8 mouse cellular contexts compared by ENCODE assay signal in the genomic region with DNA sequence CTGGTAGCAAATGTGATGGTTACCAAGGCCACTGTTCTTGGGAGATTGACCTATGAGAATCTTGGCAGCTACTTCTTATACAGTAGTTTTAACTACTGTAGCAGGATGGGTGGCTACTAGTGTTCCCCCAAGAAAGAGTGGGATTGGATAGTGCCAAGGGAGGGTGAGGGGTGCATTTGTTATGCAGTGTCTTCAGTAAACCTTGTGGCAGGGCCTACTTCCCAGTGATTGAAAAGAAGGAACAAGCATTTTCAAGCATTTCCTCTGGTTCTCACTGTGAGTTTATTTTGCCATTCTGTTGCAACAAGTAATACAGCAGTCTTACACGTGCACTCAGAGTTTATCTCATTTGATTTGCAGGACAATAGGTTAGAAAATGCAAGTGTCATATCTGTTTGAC. TPM values are rescaled to one million over a fixed set of nuclear protein-coding genes. Genes with fewer than 3 reads are reported as not detected.
DNase-seq lines count a peak whose midpoint lies in the region; ATAC-seq lines count a peak whose summit lies in the region.

No protein-coding gene starts in this region.

- peak overlapping the region; percentile 90 for H3K9ac ChIP-seq in liver, embryonic 11.5 days (ENCODE audit: low read depth, low read length)
- peak overlapping the region; percentile 87 for H3K9ac ChIP-seq in embryonic facial prominence, embryonic 12.5 days
- peak overlapping the region; percentile 14; the same call in 1 of the 2 replicates for H3K9ac ChIP-seq in intestine, embryonic 15.5 days
- peak overlapping the region; percentile 93 for H3K9ac ChIP-seq in neural tube, embryonic 13.5 days

- peak overlapping the region; percentile 79 for H3K4me3 ChIP-seq in liver, embryonic 11.5 days (ENCODE audit: low read depth, low read length)
- peak overlapping the region; percentile 93 for H3K4me3 ChIP-seq in embryonic facial prominence, embryonic 12.5 days
- peak overlapping the region; percentile 96 for H3K4me3 ChIP-seq in intestine, embryonic 15.5 days (replicated peaks)
- H3K4me3 ChIP-seq in neural tube, embryonic 13.5 days = peak overlapping the region; percentile 92

- no peak for DNase-seq in liver, embryonic 11.5 days (ENCODE audit: low spot score)
- no peak for DNase-seq in liver
- DNase-seq in adrenal gland, postnatal 36 days = no peak
- DNase-seq in left cerebral cortex, postnatal 25 days (ENCODE audit: low spot score in 2 of 2) = no peak
- no peak for DNase-seq in retina, postnatal 1 day

- intact Hi-C loops in left cerebral cortex, postnatal 25 days (cut with DNase I) = no loop called here

- no peaks in the 10 kb centered on the region for H3K27me3 ChIP-seq in liver, embryonic 11.5 days (replicated peaks; ENCODE audit: control insufficient read depth, insufficient read depth, low read length)
- no peaks in the 10 kb centered on the region for H3K27me3 ChIP-seq in embryonic facial prominence, embryonic 12.5 days
- no peaks in the 10 kb centered on the region for H3K27me3 ChIP-seq in intestine, embryonic 15.5 days (replicated peaks)
- no peaks in the 10 kb centered on the region for H3K27me3 ChIP-seq in neural tube, embryonic 13.5 days

- H3K9me3 ChIP-seq in liver, embryonic 11.5 days (ENCODE audit: control insufficient read depth, low read length) = no peaks in the 10 kb centered on the region
- no peaks in the 10 kb centered on the region for H3K9me3 ChIP-seq in embryonic facial prominence, embryonic 12.5 days
- no peaks in the 10 kb centered on the region for H3K9me3 ChIP-seq in intestine, embryonic 15.5 days
- H3K9me3 ChIP-seq in neural tube, embryonic 13.5 days = no peaks in the 10 kb centered on the region

- H3K27ac ChIP-seq in liver, embryonic 11.5 days (ENCODE audit: low read depth, low read length) = no peak overlapping the region
- H3K27ac ChIP-seq in embryonic facial prominence, embryonic 12.5 days = peak overlapping the region; percentile 95
- H3K27ac ChIP-seq in intestine, embryonic 15.5 days = peak overlapping the region; percentile 98
- peak overlapping the region; percentile 97 for H3K27ac ChIP-seq in neural tube, embryonic 13.5 days (replicated peaks)

- H3K36me3 ChIP-seq in liver, embryonic 11.5 days (ENCODE audit: control insufficient read depth, insufficient read depth, low read length) = peaks cover 18% of the 10 kb centered on the region; the same call in 1 of the 2 replicates
- peaks cover 29% of the 10 kb centered on the region for H3K36me3 ChIP-seq in embryonic facial prominence, embryonic 12.5 days
- peaks cover 13% of the 10 kb centered on the region for H3K36me3 ChIP-seq in intestine, embryonic 15.5 days
- H3K36me3 ChIP-seq in neural tube, embryonic 13.5 days = peaks cover 45% of the 10 kb centered on the region

- 26% methylated on average over 1 of the region's 1 CpGs for whole genome bisulfite sequencing in liver, embryonic 11.5 days
- 64% methylated on average over 1 of the region's 1 CpGs for WGBS in embryonic facial prominence, embryonic 12.5 days
- 30% methylated on average over 1 of the region's 1 CpGs for WGBS in intestine, embryonic 15.5 days
- 58% methylated on average over 1 of the region's 1 CpGs for WGBS in neural tube, embryonic 13.5 days

- H3K4me1 ChIP-seq in liver, embryonic 11.5 days (replicated peaks; ENCODE audit: control insufficient read depth, insufficient read depth, low read length) = peaks cover 34% of the 10 kb centered on the region
- peaks cover 29% of the 10 kb centered on the region for H3K4me1 ChIP-seq in embryonic facial prominence, embryonic 12.5 days
- H3K4me1 ChIP-seq in intestine, embryonic 15.5 days (replicated peaks) = peaks cover 38% of the 10 kb centered on the region
- peaks cover 57% of the 10 kb centered on the region for H3K4me1 ChIP-seq in neural tube, embryonic 13.5 days (replicated peaks)

- ATAC-seq in liver, embryonic 11.5 days (replicated peaks; ENCODE audit: low FRiP score) = no peak
- ATAC-seq in embryonic facial prominence, embryonic 12.5 days (ENCODE audit: insufficient number of reproducible peaks, insufficient read depth, low FRiP score, low TSS enrichment) = no peak
- ATAC-seq in intestine, embryonic 15.5 days = no peak
- no peak for ATAC-seq in neural tube, embryonic 13.5 days (ENCODE audit: low read depth)

- H3K4me2 ChIP-seq in liver, embryonic 11.5 days = peak overlapping the region; percentile 100
- peak overlapping the region; percentile 84 for H3K4me2 ChIP-seq in embryonic facial prominence, embryonic 12.5 days (replicated peaks)
- H3K4me2 ChIP-seq in intestine, embryonic 15.5 days (replicated peaks) = peak overlapping the region; percentile 93
- peak overlapping the region; percentile 90 for H3K4me2 ChIP-seq in neural tube, embryonic 13.5 days

RNA-seq across cellular contexts. Expression of a gene that starts 1.1 kb away (rescaled TPM):
- polyA plus RNA-seq in liver, embryonic 11.5 days (2014; fragmentation: Nextera tagmentation; extraction: Ambion mirVana) = 19.1 and 20.4 TPM in 2 replicates
- polyA plus RNA-seq in embryonic facial prominence, embryonic 12.5 days (2016; fragmentation: Nextera tagmentation; extraction: Ambion mirVana) = 44.5 and 50.5 TPM in 2 replicates
- 36.6 and 37.5 TPM in 2 replicates for polyA plus RNA-seq in intestine, embryonic 15.5 days (2015; fragmentation: Nextera tagmentation; extraction: Ambion mirVana)
- polyA plus RNA-seq in neural tube, embryonic 13.5 days (2015; fragmentation: Nextera tagmentation; extraction: Ambion mirVana) = 73.4 and 74.3 TPM in 2 replicates
- total RNA-seq in adrenal gland, postnatal 36 days (2021) = 10 to 100 TPM; 44.4 to 45.9 TPM
- total RNA-seq in left cerebral cortex, postnatal 25 days (2021) = 10 to 100 TPM; 76.7 to 78.6 TPM

RNA-seq across cellular contexts. Expression of a gene that starts 1.3 kb away (rescaled TPM):
- 101 and 104 TPM in 2 replicates for polyA plus RNA-seq in liver, embryonic 11.5 days (2014; fragmentation: Nextera tagmentation; extraction: Ambion mirVana)
- polyA plus RNA-seq in embryonic facial prominence, embryonic 12.5 days (2016; fragmentation: Nextera tagmentation; extraction: Ambion mirVana) = 67.6 and 70.1 TPM in 2 replicates
- polyA plus RNA-seq in intestine, embryonic 15.5 days (2015; fragmentation: Nextera tagmentation; extraction: Ambion mirVana) = 87.9 and 97.1 TPM in 2 replicates
- polyA plus RNA-seq in neural tube, embryonic 13.5 days (2015; fragmentation: Nextera tagmentation; extraction: Ambion mirVana) = 124 and 129 TPM in 2 replicates
- total RNA-seq in adrenal gland, postnatal 36 days (2021) = 10 to 100 TPM; 71.4 to 73.6 TPM
- 10 to 100 TPM; 87.8 to 89.7 TPM for total RNA-seq in left cerebral cortex, postnatal 25 days (2021)

RNA-seq across cellular contexts. Expression of a gene that starts 11.5 kb away (rescaled TPM):
- polyA plus RNA-seq in liver, embryonic 11.5 days (2014; fragmentation: Nextera tagmentation; extraction: Ambion mirVana) = 16.5 and 17.6 TPM in 2 replicates
- 0.33 TPM in 1 of 2 replicates, not detected in the other for polyA plus RNA-seq in embryonic facial prominence, embryonic 12.5 days (2016; fragmentation: Nextera tagmentation; extraction: Ambion mirVana)
- 114 and 141 TPM in 2 replicates for polyA plus RNA-seq in intestine, embryonic 15.5 days (2015; fragmentation: Nextera tagmentation; extraction: Ambion mirVana)
- polyA plus RNA-seq in neural tube, embryonic 13.5 days (2015; fragmentation: Nextera tagmentation; extraction: Ambion mirVana) = not detected in 2 replicates
- not detected for total RNA-seq in adrenal gland, postnatal 36 days (2021)
- total RNA-seq in left cerebral cortex, postnatal 25 days (2021) = under 1 TPM; 0.30 to 0.32 TPM

RNA-seq across cellular contexts. Expression of a gene that starts 35.6 kb away (rescaled TPM):
- polyA plus RNA-seq in liver, embryonic 11.5 days (2014; fragmentation: Nextera tagmentation; extraction: Ambion mirVana) = 12.2 and 13.4 TPM in 2 replicates
- 14.8 and 15.4 TPM in 2 replicates for polyA plus RNA-seq in embryonic facial prominence, embryonic 12.5 days (2016; fragmentation: Nextera tagmentation; extraction: Ambion mirVana)
- polyA plus RNA-seq in intestine, embryonic 15.5 days (2015; fragmentation: Nextera tagmentation; extraction: Ambion mirVana) = 10.0 and 11.5 TPM in 2 replicates
- polyA plus RNA-seq in neural tube, embryonic 13.5 days (2015; fragmentation: Nextera tagmentation; extraction: Ambion mirVana) = 9.5 and 12.1 TPM in 2 replicates
- 10 to 100 TPM; 56.4 to 70.6 TPM for total RNA-seq in adrenal gland, postnatal 36 days (2021)
- 10 to 100 TPM; 65.1 to 68.9 TPM for total RNA-seq in left cerebral cortex, postnatal 25 days (2021)

RNA-seq across cellular contexts. Expression of a gene that starts 43.8 kb away (rescaled TPM):
- 8.4 and 10.5 TPM in 2 replicates for polyA plus RNA-seq in liver, embryonic 11.5 days (2014; fragmentation: Nextera tagmentation; extraction: Ambion mirVana)
- polyA plus RNA-seq in embryonic facial prominence, embryonic 12.5 days (2016; fragmentation: Nextera tagmentation; extraction: Ambion mirVana) = 15.0 and 17.9 TPM in 2 replicates
- polyA plus RNA-seq in intestine, embryonic 15.5 days (2015; fragmentation: Nextera tagmentation; extraction: Ambion mirVana) = 13.7 TPM in 2 replicates
- polyA plus RNA-seq in neural tube, embryonic 13.5 days (2015; fragmentation: Nextera tagmentation; extraction: Ambion mirVana) = 34.9 and 41.0 TPM in 2 replicates
- 10 to 100 TPM; 70.3 to 83.5 TPM for total RNA-seq in adrenal gland, postnatal 36 days (2021)
- 10 to 100 TPM; 60.4 to 63.8 TPM for total RNA-seq in left cerebral cortex, postnatal 25 days (2021)

Comparison
In these comparisons a context has a peak if more than half of its experiments do, and no peak if none do; other contexts are left out.
1. H3K9ac ChIP-seq: peak in every context shown above with its lines; median percentile 93 in neural tube, embryonic 13.5 days; 90 in liver, embryonic 11.5 days; 87 in embryonic facial prominence, embryonic 12.5 days; 14 in intestine, embryonic 15.5 days.
2. RNA of a gene that starts 11.5 kb away (polyA plus RNA-seq): 114 to 141 TPM in intestine, embryonic 15.5 days and 16.5 to 17.6 TPM in liver, embryonic 11.5 days; not detected in neural tube, embryonic 13.5 days and 0.33 TPM in embryonic facial prominence, embryonic 12.5 days; every median in the first group is over 10 times any median in the second.
3. Peak in every context shown above with its lines, with median percentiles within 50 percentile points of each other: H3K4me2 ChIP-seq and H3K4me3 ChIP-seq.